Comparison of ENCODE assay signal across 13 mouse cellular contexts in genomic region chr6:43585274-43585673, GRCm38 (mm10).
"Had no signal": no experiment of that assay in that cellular context is flagged by ENCODE, and none has a peak within 500 bp of the region (broad histone marks: within the 10 kb centered on the region; RNA-seq: fewer than 3 reads in every experiment).

No protein-coding gene starts in this region.

- H3K27me3 ChIP-seq: limb, embryonic 15.5 days; liver, embryonic 12.5 days; midbrain, embryonic 15.5 days; neural tube, embryonic 13.5 days had no signal

- DNase-seq: kidney, adult 8-10 months; kidney, postnatal 25 days; lung, embryonic 14.5 days; lung, postnatal 10 days; lung, postnatal 4 days; right cerebral cortex, postnatal 25 days; thymus, postnatal 14 days had no signal

- H3K36me3 ChIP-seq: limb, embryonic 15.5 days; liver, embryonic 12.5 days; midbrain, embryonic 10.5 days; midbrain, embryonic 15.5 days; neural tube, embryonic 13.5 days had no signal

- H3K9me3 ChIP-seq: limb, embryonic 15.5 days; liver, embryonic 12.5 days; midbrain, embryonic 10.5 days; midbrain, embryonic 15.5 days; neural tube, embryonic 13.5 days had no signal

- H3K4me2 ChIP-seq: limb, embryonic 15.5 days; liver, embryonic 12.5 days; lung, embryonic 14.5 days; midbrain, embryonic 15.5 days; neural tube, embryonic 13.5 days had no signal

- H3K27ac ChIP-seq: left cerebral cortex, adult 2 months; limb, embryonic 15.5 days; liver, embryonic 12.5 days; midbrain, embryonic 10.5 days; midbrain, embryonic 15.5 days; neural tube, embryonic 13.5 days had no signal

- H3K4me1 ChIP-seq: limb, embryonic 15.5 days; liver, embryonic 12.5 days; midbrain, embryonic 10.5 days; midbrain, embryonic 15.5 days; neural tube, embryonic 13.5 days had no signal

- ATAC-seq: liver, embryonic 12.5 days; midbrain, embryonic 15.5 days had no signal

- H3K4me3 ChIP-seq: left cerebral cortex, adult 2 months; limb, embryonic 15.5 days; liver, embryonic 12.5 days; midbrain, embryonic 10.5 days; midbrain, embryonic 15.5 days; neural tube, embryonic 13.5 days had no signal

- H3K9ac ChIP-seq: limb, embryonic 15.5 days; liver, embryonic 12.5 days; lung, embryonic 14.5 days; midbrain, embryonic 15.5 days; neural tube, embryonic 13.5 days had no signal
